Mouse (Mus musculus): Measurements from ENCODE around the gene Atxn7l3.

The Atxn7l3 gene

GRCm38 (mm10) chr11:102263211-102263610 is 33.2 kb downstream of the Atxn7l3 start:
- no peak for DNase-seq (ENCODE audit: low read depth)

GRCm38 (mm10) chr11:102258521-102258920 is 37.9 kb downstream of the Atxn7l3 start:
- DNase-seq (ENCODE audit: low read depth), result peak; percentile 26

GRCm38 (mm10) chr11:102258095-102258494 is 38.3 kb downstream of the Atxn7l3 start:
- no peak for DNase-seq (ENCODE audit: low read depth)

- DNase-seq (ENCODE audit: low read depth), result peak; percentile 50
Observed at GRCm38 (mm10) chr11:102257514-102257913, 38.9 kb downstream of the Atxn7l3 start.

GRCm38 (mm10) chr11:102249351-102250090 is 46.9 kb downstream of the Atxn7l3 start:
- peak; percentile 41 for DNase-seq (ENCODE audit: low read depth)

GRCm38 (mm10) chr11:102248630-102249230 is 47.7 kb downstream of the Atxn7l3 start, which contains the start of gene BC030867:
Gene BC030867 (plus strand): TSS chr11:102248882.
- peak; percentile 98 for DNase-seq (ENCODE audit: low read depth)

- peak; percentile 31 for DNase-seq (ENCODE audit: low read depth)
Observed at GRCm38 (mm10) chr11:102246871-102247270, 49.6 kb downstream of the Atxn7l3 start.

- peak; percentile 70 for DNase-seq (ENCODE audit: low read depth)
Observed at GRCm38 (mm10) chr11:102246273-102246635, 50.2 kb downstream of the Atxn7l3 start.

- peak; percentile 77 for DNase-seq (ENCODE audit: low read depth)
Observed at GRCm38 (mm10) chr11:102245581-102246272, 50.7 kb downstream of the Atxn7l3 start.

- DNase-seq (ENCODE audit: low read depth), result peak; percentile 96
Observed at GRCm38 (mm10) chr11:102244926-102245449, 51.4 kb downstream of the Atxn7l3 start.

GRCm38 (mm10) chr11:102241874-102242273 is 54.6 kb downstream of the Atxn7l3 start:
- DNase-seq (ENCODE audit: low read depth), result no peak

GRCm38 (mm10) chr11:102241246-102241645 is 55.2 kb downstream of the Atxn7l3 start:
- no peak for DNase-seq (ENCODE audit: low read depth)

- no peak for DNase-seq (ENCODE audit: low read depth)
Observed at GRCm38 (mm10) chr11:102240636-102241035, 55.8 kb downstream of the Atxn7l3 start.

Measured in NIH3T3 (cell line).